Mouse (Mus musculus): Measurements from ENCODE around the gene Sparcl1. TPM values are rescaled to one million over a fixed set of nuclear protein-coding genes. Genes with fewer than 3 reads are reported as not detected.

The Sparcl1 gene
- polyA plus RNA-seq (2012; rRNA removed), result 15.2 and 26.8 TPM in 2 replicates

GRCm38 (mm10) chr5:104113491-104114172 is at the start of gene Sparcl1:
TSS of gene Sparcl1 (minus strand) at chr5:104113733.
- DNase-seq, result no peak
- Histone ChIP-seq H3K27ac (ENCODE audit: control insufficient read depth, insufficient read depth, low read length) (no peak within 1 kb of the TSS), H3K4me1 (replicated peaks; ENCODE audit: control insufficient read depth, insufficient read depth, low read length) (no peaks in the 10 kb centered on the region; the same call in 1 of the 2 replicates), H3K36me3 (ENCODE audit: control insufficient read depth, insufficient read depth, low read length) (no peaks in the 10 kb centered on the region), H3K27me3 (ENCODE audit: control insufficient read depth, insufficient read depth, low read length) (0 out of 2 replicates have a peak, but pooled peaks cover 2% of the 10 kb centered on the region), H3K4me3 (ENCODE audit: control insufficient read depth, insufficient read depth, low read length) (no peak within 1 kb of the TSS)
- 77% methylated on average over 15 of the region's 15 CpGs for WGBS
- TF ChIP-seq POLR2A (IDR thresholded peaks at IDR 0.05; ENCODE audit: control insufficient read depth, extremely low read depth, insufficient read depth, low read length, poor library complexity) (no peak), CTCF (IDR thresholded peaks at IDR 0.05; ENCODE audit: borderline replicate concordance, control insufficient read depth, extremely low read depth, insufficient read depth, low read length, poor library complexity) (no peak)

- no peaks in the 10 kb centered on the region for H3K27me3 ChIP-seq (ENCODE audit: control insufficient read depth, insufficient read depth, low read length)
- H3K27ac ChIP-seq (ENCODE audit: control insufficient read depth, insufficient read depth, low read length), result no peak overlapping the region
- H3K36me3 ChIP-seq (ENCODE audit: control insufficient read depth, insufficient read depth, low read length), result no peaks in the 10 kb centered on the region
- H3K4me1 ChIP-seq (replicated peaks; ENCODE audit: control insufficient read depth, insufficient read depth, low read length), result no peaks in the 10 kb centered on the region
- WGBS, result 87% methylated on average over 1 of the region's 1 CpGs
- DNase-seq, result no peak
- TF ChIP-seq CTCF (IDR thresholded peaks at IDR 0.05; ENCODE audit: borderline replicate concordance, control insufficient read depth, extremely low read depth, insufficient read depth, low read length, poor library complexity), result no peak
- no peak for TF ChIP-seq POLR2A (IDR thresholded peaks at IDR 0.05; ENCODE audit: control insufficient read depth, extremely low read depth, insufficient read depth, low read length, poor library complexity)
- H3K4me3 ChIP-seq (ENCODE audit: control insufficient read depth, insufficient read depth, low read length), result no peak overlapping the region
Observed at GRCm38 (mm10) chr5:104161390-104161789, 47.9 kb upstream of the Sparcl1 start.

DNA sequence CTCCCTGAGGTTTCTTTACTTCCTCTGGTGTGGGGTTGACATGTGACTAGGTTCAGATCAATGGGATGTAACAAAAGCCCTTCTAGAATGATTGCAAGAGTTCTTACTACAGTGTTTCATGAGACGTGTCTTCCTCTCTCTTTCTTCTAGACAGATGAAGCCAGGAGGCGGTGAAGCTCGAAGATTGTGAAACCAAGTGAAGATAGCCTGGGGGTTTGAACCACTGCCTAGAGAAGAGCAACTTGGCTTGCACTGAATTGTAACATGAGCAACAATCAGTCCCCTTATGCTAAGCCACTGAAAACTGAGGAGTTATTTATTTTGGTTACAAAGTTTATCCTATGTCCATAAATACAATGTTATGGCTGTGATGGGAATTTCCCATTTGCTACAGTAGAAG is 47.0 kb upstream of the Sparcl1 start:
- Histone ChIP-seq H3K27me3 (ENCODE audit: control insufficient read depth, insufficient read depth, low read length) (no peaks in the 10 kb centered on the region), H3K36me3 (ENCODE audit: control insufficient read depth, insufficient read depth, low read length) (no peaks in the 10 kb centered on the region), H3K4me3 (ENCODE audit: control insufficient read depth, insufficient read depth, low read length) (no peak overlapping the region), H3K27ac (ENCODE audit: control insufficient read depth, insufficient read depth, low read length) (no peak overlapping the region), H3K4me1 (replicated peaks; ENCODE audit: control insufficient read depth, insufficient read depth, low read length) (no peaks in the 10 kb centered on the region)
- WGBS, result 91% methylated on average over 3 of the region's 3 CpGs
- TF ChIP-seq POLR2A (IDR thresholded peaks at IDR 0.05; ENCODE audit: control insufficient read depth, extremely low read depth, insufficient read depth, low read length, poor library complexity) (no peak), CTCF (IDR thresholded peaks at IDR 0.05; ENCODE audit: borderline replicate concordance, control insufficient read depth, extremely low read depth, insufficient read depth, low read length, poor library complexity) (no peak)
- DNase-seq, result no peak

DNA sequence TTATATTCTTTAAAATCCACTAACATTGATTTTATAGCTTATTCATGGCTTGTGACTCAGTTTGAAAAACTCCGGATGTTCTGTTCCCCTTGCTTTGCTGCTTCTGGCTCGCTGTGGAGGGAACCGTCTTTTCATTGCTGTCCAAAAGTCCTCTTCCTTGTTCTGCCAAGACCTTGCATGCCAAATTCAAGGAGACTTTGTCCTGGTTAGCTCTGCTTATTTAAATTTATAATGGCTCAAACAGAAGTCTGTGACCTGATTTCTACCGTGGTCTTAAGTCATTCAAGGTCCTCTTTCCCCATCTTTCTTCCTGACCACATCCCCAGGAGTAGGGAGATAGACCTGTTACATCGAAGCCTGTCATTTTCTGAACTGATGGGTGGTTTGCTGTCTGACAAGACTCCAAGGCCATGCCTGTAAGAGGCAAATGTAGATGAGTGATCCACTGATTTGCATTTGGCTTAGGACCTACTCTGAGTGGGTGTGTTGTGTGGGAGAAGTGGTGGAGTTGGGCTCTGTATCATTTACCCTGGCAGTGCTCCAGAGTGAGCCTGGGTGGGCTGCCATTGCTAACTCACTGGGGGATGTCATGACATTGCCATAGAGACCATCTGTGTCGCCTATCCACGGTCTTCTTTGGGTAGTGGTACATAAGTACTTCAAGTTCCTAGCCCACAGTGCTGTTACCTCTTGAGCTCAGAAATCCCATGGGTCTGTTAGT is 45.0 kb upstream of the Sparcl1 start:
- WGBS, result 87% methylated on average over 7 of the region's 7 CpGs
- Histone ChIP-seq H3K27ac (ENCODE audit: control insufficient read depth, insufficient read depth, low read length) (no peak overlapping the region), H3K4me3 (ENCODE audit: control insufficient read depth, insufficient read depth, low read length) (no peak overlapping the region), H3K4me1 (replicated peaks; ENCODE audit: control insufficient read depth, insufficient read depth, low read length) (no peaks in the 10 kb centered on the region), H3K36me3 (ENCODE audit: control insufficient read depth, insufficient read depth, low read length) (no peaks in the 10 kb centered on the region), H3K27me3 (ENCODE audit: control insufficient read depth, insufficient read depth, low read length) (no peaks in the 10 kb centered on the region)
- no peak for DNase-seq
- TF ChIP-seq CTCF (IDR thresholded peaks at IDR 0.05; ENCODE audit: borderline replicate concordance, control insufficient read depth, extremely low read depth, insufficient read depth, low read length, poor library complexity) (no peak), POLR2A (IDR thresholded peaks at IDR 0.05; ENCODE audit: control insufficient read depth, extremely low read depth, insufficient read depth, low read length, poor library complexity) (no peak)

- TF ChIP-seq CTCF (IDR thresholded peaks at IDR 0.05; ENCODE audit: borderline replicate concordance, control insufficient read depth, extremely low read depth, insufficient read depth, low read length, poor library complexity) (no peak), POLR2A (IDR thresholded peaks at IDR 0.05; ENCODE audit: control insufficient read depth, extremely low read depth, insufficient read depth, low read length, poor library complexity) (no peak)
- Histone ChIP-seq H3K27me3 (ENCODE audit: control insufficient read depth, insufficient read depth, low read length) (no peaks in the 10 kb centered on the region), H3K4me3 (ENCODE audit: control insufficient read depth, insufficient read depth, low read length) (no peak overlapping the region), H3K36me3 (ENCODE audit: control insufficient read depth, insufficient read depth, low read length) (no peaks in the 10 kb centered on the region), H3K4me1 (replicated peaks; ENCODE audit: control insufficient read depth, insufficient read depth, low read length) (no peaks in the 10 kb centered on the region), H3K27ac (ENCODE audit: control insufficient read depth, insufficient read depth, low read length) (no peak overlapping the region)
- DNase-seq, result no peak
- 96% methylated on average over 7 of the region's 7 CpGs for WGBS
Observed at GRCm38 (mm10) chr5:104157701-104158100, 44.2 kb upstream of the Sparcl1 start.

- no peaks in the 10 kb centered on the region for H3K27me3 ChIP-seq (ENCODE audit: control insufficient read depth, insufficient read depth, low read length)
- DNase-seq, result no peak
- H3K27ac ChIP-seq (ENCODE audit: control insufficient read depth, insufficient read depth, low read length), result no peak overlapping the region
- H3K4me3 ChIP-seq (ENCODE audit: control insufficient read depth, insufficient read depth, low read length), result no peak overlapping the region
- WGBS, result 93% methylated on average over 6 of the region's 6 CpGs
- TF ChIP-seq CTCF (IDR thresholded peaks at IDR 0.05; ENCODE audit: borderline replicate concordance, control insufficient read depth, extremely low read depth, insufficient read depth, low read length, poor library complexity) (no peak), POLR2A (IDR thresholded peaks at IDR 0.05; ENCODE audit: control insufficient read depth, extremely low read depth, insufficient read depth, low read length, poor library complexity) (no peak)
- H3K4me1 ChIP-seq (replicated peaks; ENCODE audit: control insufficient read depth, insufficient read depth, low read length), result no peaks in the 10 kb centered on the region
- no peaks in the 10 kb centered on the region for H3K36me3 ChIP-seq (ENCODE audit: control insufficient read depth, insufficient read depth, low read length)
Observed at GRCm38 (mm10) chr5:104150196-104150595, 36.7 kb upstream of the Sparcl1 start.
